Mouse (Mus musculus): ENCODE data around the gene Ror2. TPM values are rescaled to one million over a fixed set of nuclear protein-coding genes. Genes with fewer than 3 reads are reported as not detected.
A peak's percentile ranks its signal among the peaks of the same experiment; 100 is the strongest.

The Ror2 gene
- polyA plus RNA-seq, 1 experiment from 2014 or later, result 40.1 TPM

DNA sequence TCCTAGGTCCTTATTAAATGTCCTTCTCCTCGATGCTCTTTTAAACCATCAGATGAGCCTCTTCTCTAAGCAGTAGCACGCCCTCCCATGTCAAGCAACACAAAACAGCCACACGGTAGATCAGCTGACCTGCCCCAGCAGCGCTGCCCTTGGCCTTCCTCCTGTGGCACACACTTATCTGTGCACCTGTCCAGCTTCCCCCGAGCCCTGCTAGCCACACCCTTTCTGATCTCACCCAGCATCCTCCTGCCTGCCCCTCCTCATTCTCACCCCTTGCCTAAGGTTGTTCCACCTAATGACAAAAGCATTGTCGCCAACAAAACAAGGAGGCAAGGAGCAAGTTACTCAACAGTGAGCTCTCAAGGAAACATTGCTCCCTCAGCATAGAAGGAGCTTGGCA lies 18.1 kb downstream of the Ror2 start:
- Histone ChIP-seq H3K27me3 (ENCODE audit: low read depth, poor library complexity, severe bottlenecking) (no peaks in the 10 kb centered on the region), H3K4me3 (no peak overlapping the region), H3K27ac (no peak overlapping the region), H3K4me1 (peaks cover 67% of the 10 kb centered on the region), H3K36me3 (peaks cover 8% of the 10 kb centered on the region; the same call in 1 of the 2 replicates), H3K9me3 (replicated peaks) (no peaks in the 10 kb centered on the region)
- WGBS, result 81% methylated on average over 6 of the region's 6 CpGs
- no peak for DNase-seq (ENCODE audit: low spot score)

DNA sequence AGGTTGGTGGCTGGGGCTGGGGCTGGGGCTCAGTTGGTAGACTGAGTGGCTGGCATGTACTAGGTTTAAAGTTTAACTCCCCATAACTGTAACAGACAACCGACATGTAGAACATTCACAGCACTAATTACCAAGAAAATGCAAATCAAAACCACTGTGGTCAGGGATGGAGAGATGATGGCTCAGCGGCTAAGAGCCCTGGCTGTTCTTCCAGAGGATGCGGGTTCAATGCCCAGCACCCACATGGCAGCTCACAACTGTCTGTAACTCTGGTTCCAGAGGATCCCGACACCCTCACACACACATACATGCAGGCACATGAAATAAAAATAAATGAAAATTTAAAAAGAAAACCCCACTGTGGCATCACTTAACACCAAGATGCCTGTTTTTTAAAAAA lies 18.8 kb downstream of the Ror2 start:
- no peak for DNase-seq (ENCODE audit: low spot score)
- 0 out of 2 replicates have a peak overlapping the region, but pooled peaks have one; percentile 31 for H3K27ac ChIP-seq
- 87% methylated on average over 4 of the region's 4 CpGs for WGBS
- no peaks in the 10 kb centered on the region for H3K27me3 ChIP-seq (ENCODE audit: low read depth, poor library complexity, severe bottlenecking)
- peaks cover 74% of the 10 kb centered on the region for H3K4me1 ChIP-seq
- no peak overlapping the region for H3K4me3 ChIP-seq
- peaks cover 5% of the 10 kb centered on the region; the same call in 1 of the 2 replicates for H3K36me3 ChIP-seq
- no peaks in the 10 kb centered on the region for H3K9me3 ChIP-seq (replicated peaks)

DNA sequence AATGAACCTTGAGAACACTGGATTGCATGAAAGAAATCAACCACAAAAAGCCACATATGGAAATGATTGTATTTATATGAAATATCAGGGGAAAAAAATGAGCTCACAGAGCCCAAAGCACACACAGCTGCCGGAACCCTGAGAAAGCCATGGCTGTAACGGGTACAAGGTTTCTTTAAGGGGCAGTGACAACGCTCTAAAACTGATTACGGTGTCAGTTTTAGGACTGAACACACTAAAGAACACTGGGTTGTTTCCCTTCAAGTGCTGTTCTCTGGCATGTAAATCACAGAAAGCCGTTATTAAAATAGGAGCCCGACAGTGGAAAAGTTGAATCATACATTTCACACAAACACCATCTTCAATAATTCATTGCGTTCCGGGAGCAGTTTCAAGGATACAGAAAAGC lies 19.4 kb downstream of the Ror2 start:
- 68% methylated on average over 8 of the region's 8 CpGs for WGBS
- DNase-seq (ENCODE audit: low spot score), result no peak
- 0 out of 2 replicates have a peak overlapping the region, but pooled peaks have one; percentile 6 for H3K27ac ChIP-seq
- no peaks in the 10 kb centered on the region for H3K36me3 ChIP-seq
- peaks cover 77% of the 10 kb centered on the region for H3K4me1 ChIP-seq
- no peaks in the 10 kb centered on the region for H3K9me3 ChIP-seq (replicated peaks)
- no peak overlapping the region for H3K4me3 ChIP-seq
- H3K27me3 ChIP-seq (ENCODE audit: low read depth, poor library complexity, severe bottlenecking), result no peaks in the 10 kb centered on the region

DNA sequence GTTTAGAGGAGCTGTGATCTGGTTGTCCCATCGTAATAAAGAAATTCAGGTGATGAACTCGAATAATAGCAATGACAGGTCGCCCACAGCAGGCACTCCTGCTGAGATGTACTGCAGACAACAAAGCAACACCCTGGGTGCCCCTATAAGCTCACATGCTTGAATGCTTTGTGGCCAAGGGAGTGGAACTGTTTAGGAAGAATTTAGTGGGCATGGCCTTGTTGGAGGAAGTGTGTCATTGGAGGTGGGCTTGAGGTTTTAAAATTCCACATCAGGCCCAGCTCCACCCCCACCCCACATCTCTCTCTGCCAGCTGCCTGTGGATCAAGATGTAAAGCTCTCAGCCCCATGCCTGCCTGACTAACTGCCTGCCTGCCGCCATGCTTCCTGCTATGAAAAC lies 21.0 kb downstream of the Ror2 start:
- Histone ChIP-seq H3K4me1 (peaks cover 91% of the 10 kb centered on the region), H3K4me3 (no peak overlapping the region), H3K27me3 (ENCODE audit: low read depth, poor library complexity, severe bottlenecking) (no peaks in the 10 kb centered on the region), H3K27ac (no peak overlapping the region), H3K36me3 (0 out of 2 replicates have a peak, but pooled peaks cover 9% of the 10 kb centered on the region), H3K9me3 (replicated peaks) (no peaks in the 10 kb centered on the region)
- 94% methylated on average over 4 of the region's 4 CpGs for WGBS
- no peak for DNase-seq (ENCODE audit: low spot score)

DNA sequence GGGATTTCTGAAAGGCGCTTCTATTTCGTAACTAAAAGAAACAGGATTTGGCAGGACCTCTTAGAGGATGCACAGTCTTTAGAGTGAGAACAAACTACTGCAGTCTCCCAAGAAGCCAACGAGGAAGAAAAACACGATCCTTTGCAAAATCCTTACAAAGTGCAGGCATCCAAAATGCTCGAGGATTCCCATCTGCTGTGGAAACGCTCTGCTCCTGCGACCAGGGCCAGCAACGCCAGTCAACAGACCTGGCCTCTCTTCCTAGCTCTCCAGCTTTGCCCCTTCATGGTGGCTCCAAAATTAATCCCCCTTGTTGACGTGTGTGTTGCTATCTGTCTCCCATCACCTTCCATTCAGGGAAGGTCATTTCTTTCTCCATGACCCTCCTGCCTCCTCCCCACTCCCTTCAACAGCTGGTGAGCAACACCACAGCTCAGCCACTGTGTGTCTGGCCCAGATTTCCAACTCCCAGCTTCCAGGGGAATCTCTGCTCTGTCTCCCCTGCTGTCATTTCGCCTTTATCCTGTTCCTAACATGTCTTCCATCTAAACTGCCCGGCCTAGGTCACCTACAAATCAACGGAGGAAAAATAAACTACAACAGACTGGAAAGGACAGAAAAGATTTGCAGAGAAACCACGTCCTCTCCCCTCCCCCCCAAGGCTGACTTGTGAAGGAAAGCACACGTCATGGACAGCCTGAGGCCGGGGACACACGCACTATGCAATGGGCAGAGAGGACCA lies 23.2 kb downstream of the Ror2 start:
- Histone ChIP-seq H3K27me3 (ENCODE audit: low read depth, poor library complexity, severe bottlenecking) (no peaks in the 10 kb centered on the region), H3K9me3 (replicated peaks) (no peaks in the 10 kb centered on the region), H3K4me3 (no peak overlapping the region), H3K27ac (peak overlapping the region; percentile 7; the same call in 1 of the 2 replicates), H3K4me1 (peaks cover 93% of the 10 kb centered on the region), H3K36me3 (0 out of 2 replicates have a peak, but pooled peaks cover 9% of the 10 kb centered on the region)
- DNase-seq (ENCODE audit: low spot score), result peak; percentile 35
- WGBS, result 58% methylated on average over 16 of the region's 16 CpGs

DNA sequence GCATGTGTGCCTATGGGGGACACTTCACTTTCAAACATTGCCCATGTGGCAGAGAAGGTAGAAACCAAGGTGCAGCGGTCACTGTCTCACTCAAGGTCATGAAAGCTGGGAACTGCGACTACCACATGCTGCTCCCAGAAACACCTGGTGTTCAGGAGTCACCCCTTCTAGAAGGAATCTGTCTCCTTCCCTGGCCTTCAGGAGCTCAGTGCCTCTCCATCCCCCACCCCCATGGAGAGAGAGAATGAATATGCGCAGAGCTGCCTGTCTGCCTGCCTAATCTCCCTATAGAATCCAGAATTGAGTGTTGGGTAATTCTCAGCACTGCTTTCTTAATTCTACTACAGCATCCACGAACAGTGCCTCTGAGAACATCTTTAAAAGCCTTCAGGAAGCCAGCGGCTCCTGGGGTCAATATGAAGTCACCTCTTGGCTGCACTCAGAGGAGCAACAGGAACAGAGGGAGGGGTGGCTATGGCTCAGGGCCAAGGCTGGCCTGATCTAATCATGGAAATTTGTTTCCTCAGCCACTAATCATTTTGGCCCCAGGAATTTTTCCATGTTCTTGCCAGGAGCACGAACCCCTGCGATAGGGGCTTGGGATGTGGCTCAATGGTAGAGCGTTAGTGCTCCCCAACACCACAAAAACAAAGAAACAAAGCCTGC lies 24.7 kb downstream of the Ror2 start:
- H3K4me3 ChIP-seq, result no peak overlapping the region
- peaks cover 93% of the 10 kb centered on the region for H3K4me1 ChIP-seq
- H3K27ac ChIP-seq, result no peak overlapping the region
- 75% methylated on average over 8 of the region's 8 CpGs for WGBS
- H3K36me3 ChIP-seq, result 0 out of 2 replicates have a peak, but pooled peaks cover 9% of the 10 kb centered on the region
- no peak for DNase-seq (ENCODE audit: low spot score)
- no peaks in the 10 kb centered on the region for H3K27me3 ChIP-seq (ENCODE audit: low read depth, poor library complexity, severe bottlenecking)
- no peaks in the 10 kb centered on the region for H3K9me3 ChIP-seq (replicated peaks)

DNA sequence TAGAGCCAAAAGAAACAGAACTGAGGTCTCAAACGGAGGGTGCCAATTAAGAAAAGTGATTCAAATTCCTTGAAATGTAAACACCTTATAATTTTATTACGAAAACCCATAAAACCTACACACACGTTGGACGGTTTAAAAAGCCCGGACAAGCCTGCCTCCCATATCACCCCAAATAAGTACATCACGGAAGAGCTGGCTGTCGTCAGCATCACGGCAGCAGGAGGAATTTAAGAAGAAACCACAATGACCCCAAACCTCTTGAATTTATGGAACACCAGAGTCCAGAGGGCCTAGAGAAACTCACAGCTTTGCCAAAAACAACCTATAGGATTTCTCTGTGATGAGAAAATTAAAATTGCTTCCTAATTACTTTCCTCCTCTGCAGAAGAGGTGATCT lies 27.0 kb downstream of the Ror2 start:
- no peaks in the 10 kb centered on the region for H3K27me3 ChIP-seq (ENCODE audit: low read depth, poor library complexity, severe bottlenecking)
- H3K4me3 ChIP-seq, result no peak overlapping the region
- H3K36me3 ChIP-seq, result peaks cover 22% of the 10 kb centered on the region
- H3K27ac ChIP-seq, result no peak overlapping the region
- no peaks in the 10 kb centered on the region for H3K9me3 ChIP-seq (replicated peaks)
- H3K4me1 ChIP-seq, result peaks cover 82% of the 10 kb centered on the region
- DNase-seq (ENCODE audit: low spot score), result no peak
- WGBS, result 69% methylated on average over 8 of the region's 8 CpGs

DNA sequence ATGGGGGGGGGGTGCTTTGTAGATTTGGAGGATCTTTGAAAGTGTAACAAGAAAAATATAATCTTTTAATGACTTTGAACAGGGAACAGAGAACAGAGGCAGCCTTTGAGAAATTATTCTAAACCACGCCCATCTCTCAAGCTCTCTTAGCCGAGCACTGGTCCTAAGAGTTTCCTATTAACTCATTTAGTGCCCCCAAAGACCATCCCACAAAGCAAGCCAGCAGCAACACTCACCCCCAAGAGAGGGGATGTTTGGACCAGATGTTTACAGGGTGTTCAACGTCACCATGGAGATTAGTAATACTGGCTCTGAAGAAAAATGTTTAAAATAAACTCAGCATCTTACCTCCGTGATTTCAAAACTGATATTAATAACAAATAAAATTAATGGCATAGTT lies 27.4 kb downstream of the Ror2 start:
- H3K27me3 ChIP-seq (ENCODE audit: low read depth, poor library complexity, severe bottlenecking), result no peaks in the 10 kb centered on the region
- H3K27ac ChIP-seq, result no peak overlapping the region
- DNase-seq (ENCODE audit: low spot score), result no peak
- no peaks in the 10 kb centered on the region for H3K9me3 ChIP-seq (replicated peaks)
- H3K4me1 ChIP-seq, result peaks cover 82% of the 10 kb centered on the region
- H3K4me3 ChIP-seq, result no peak overlapping the region
- 61% methylated on average over 4 of the region's 4 CpGs for WGBS
- H3K36me3 ChIP-seq, result peaks cover 23% of the 10 kb centered on the region

DNA sequence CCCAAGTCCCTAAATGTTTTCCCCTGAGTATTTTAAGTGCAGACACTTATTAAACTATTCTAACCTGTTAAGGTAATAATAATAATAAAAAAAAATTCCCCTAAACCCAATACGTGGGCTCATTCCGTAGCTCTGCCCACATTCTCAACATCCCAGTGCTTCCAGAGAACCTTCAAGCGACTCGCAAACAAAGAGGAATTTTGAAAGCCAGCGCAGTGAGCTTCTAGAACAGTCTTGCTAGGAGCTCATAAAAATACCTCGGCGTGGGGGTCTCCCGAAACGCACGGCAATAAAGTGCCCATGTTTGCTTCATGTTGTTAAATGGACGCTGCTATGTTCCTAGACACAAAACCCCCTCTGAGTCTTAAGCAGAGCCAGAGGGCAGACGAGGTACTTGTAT lies 32.7 kb downstream of the Ror2 start:
- H3K4me3 ChIP-seq, result no peak overlapping the region
- 82% methylated on average over 12 of the region's 12 CpGs for WGBS
- H3K36me3 ChIP-seq, result peaks cover 16% of the 10 kb centered on the region
- no peak overlapping the region; the same call in 1 of the 2 replicates for H3K27ac ChIP-seq
- H3K9me3 ChIP-seq (replicated peaks), result no peaks in the 10 kb centered on the region
- peaks cover 59% of the 10 kb centered on the region for H3K4me1 ChIP-seq
- DNase-seq (ENCODE audit: low spot score), result no peak
- H3K27me3 ChIP-seq (ENCODE audit: low read depth, poor library complexity, severe bottlenecking), result no peaks in the 10 kb centered on the region

DNA sequence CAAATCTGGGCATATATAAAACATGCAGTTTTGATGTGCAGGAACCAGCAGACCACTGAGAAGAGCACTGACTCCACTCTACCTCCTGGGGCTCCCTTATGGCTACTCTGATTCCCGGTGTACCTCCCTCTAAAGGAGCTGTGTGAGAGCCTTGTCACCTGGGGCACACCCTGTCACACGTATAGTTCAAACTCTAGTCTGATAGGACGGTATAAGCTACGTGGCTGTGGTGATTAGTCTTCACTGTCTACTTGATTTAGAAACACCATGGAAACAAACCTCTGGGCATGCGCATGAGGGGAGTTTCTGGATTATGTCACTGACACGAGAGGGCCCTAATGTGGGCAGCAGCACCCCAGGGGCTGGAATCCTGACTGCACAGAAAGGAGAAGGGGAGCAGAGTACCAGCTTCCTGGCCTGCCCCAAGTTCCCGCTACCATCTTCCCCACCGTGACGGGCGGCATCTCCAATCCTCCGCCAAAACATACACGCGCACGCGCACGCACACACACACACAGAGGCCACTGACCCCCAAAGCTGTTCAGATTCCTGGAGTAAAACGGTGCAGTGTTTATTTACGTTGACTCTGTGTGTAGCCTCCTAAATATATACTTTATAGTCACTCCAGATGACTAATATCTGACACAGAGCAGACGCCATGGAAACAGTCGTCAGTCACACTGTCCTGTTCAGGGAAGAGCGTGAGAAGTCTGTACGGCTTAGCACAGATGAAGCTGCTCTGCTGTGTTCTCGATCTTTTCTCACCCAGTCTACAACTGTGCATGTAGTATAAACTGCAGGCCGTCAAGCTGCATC lies 37.1 kb downstream of the Ror2 start:
- 70% methylated on average over 24 of the region's 24 CpGs for WGBS
- no peaks in the 10 kb centered on the region for H3K27me3 ChIP-seq (ENCODE audit: low read depth, poor library complexity, severe bottlenecking)
- peaks cover 2% of the 10 kb centered on the region; the same call in 1 of the 2 replicates for H3K36me3 ChIP-seq
- no peaks in the 10 kb centered on the region for H3K9me3 ChIP-seq (replicated peaks)
- 0 out of 2 replicates have a peak overlapping the region, but pooled peaks have one; percentile 10 for H3K27ac ChIP-seq
- peak; percentile 53 for DNase-seq (ENCODE audit: low spot score)
- H3K4me3 ChIP-seq, result no peak overlapping the region
- peaks cover 63% of the 10 kb centered on the region for H3K4me1 ChIP-seq

DNA sequence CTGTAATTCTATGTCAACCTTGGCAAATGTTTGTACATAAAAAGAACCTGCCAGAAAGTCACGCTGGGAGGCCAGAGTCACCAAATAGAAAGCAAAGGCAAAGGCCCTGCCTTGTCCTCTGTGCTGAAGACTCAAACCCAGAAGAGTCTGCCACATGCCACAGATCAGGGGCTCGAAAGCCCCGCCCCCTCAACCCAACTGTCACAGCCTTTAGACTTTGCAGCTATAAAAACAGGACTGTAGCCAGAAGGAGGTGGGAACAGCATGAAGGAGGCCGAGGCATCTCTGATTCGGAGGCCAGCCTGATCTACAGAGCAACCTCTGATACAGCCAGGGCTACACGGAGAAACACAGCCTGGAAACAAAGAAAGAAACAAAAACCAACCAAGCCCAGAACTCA lies 37.8 kb downstream of the Ror2 start:
- H3K4me1 ChIP-seq, result peaks cover 58% of the 10 kb centered on the region
- 46% methylated on average over 6 of the region's 6 CpGs for WGBS

DNA sequence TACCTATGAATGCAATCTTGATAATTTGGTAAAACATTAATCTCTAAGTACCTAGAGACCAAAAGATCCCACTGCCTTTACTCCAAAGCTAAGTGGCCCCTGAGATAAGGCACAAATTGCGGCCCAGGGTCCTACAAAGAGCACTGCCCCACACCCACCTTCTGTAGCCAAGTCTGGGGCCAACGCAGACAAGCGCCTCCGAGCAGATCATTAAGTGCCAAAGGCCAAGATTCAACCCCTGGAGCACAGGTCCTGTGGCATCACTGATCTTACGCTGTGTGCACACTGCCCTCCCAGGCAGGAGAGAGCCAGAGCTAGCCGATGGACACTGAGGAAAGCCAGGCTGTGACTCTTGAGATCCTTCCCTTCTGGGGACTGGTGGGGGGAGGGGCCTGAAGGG lies 38.7 kb downstream of the Ror2 start:
- peak; percentile 31 for DNase-seq (ENCODE audit: low spot score)
- H3K27ac ChIP-seq, result no peak overlapping the region

More for the DNA sequence above, 37.8 kb downstream of the Ror2 start:
- no peak overlapping the region for H3K4me3 ChIP-seq
- H3K27me3 ChIP-seq (ENCODE audit: low read depth, poor library complexity, severe bottlenecking), result no peaks in the 10 kb centered on the region
- no peak overlapping the region for H3K27ac ChIP-seq
- DNase-seq (ENCODE audit: low spot score), result no peak
- H3K9me3 ChIP-seq (replicated peaks), result no peaks in the 10 kb centered on the region
- peaks cover 5% of the 10 kb centered on the region for H3K36me3 ChIP-seq

More for the DNA sequence above, 38.7 kb downstream of the Ror2 start:
- no peak overlapping the region for H3K4me3 ChIP-seq
- peaks cover 54% of the 10 kb centered on the region for H3K4me1 ChIP-seq
- peaks cover 14% of the 10 kb centered on the region for H3K36me3 ChIP-seq
- no peaks in the 10 kb centered on the region for H3K27me3 ChIP-seq (ENCODE audit: low read depth, poor library complexity, severe bottlenecking)
- H3K9me3 ChIP-seq (replicated peaks), result no peaks in the 10 kb centered on the region
- 49% methylated on average over 6 of the region's 6 CpGs for WGBS

Measured in limb, embryonic 10.5 days (tissue).